Comparison of ENCODE assay signal across 14 mouse cellular contexts in the genomic region with DNA sequence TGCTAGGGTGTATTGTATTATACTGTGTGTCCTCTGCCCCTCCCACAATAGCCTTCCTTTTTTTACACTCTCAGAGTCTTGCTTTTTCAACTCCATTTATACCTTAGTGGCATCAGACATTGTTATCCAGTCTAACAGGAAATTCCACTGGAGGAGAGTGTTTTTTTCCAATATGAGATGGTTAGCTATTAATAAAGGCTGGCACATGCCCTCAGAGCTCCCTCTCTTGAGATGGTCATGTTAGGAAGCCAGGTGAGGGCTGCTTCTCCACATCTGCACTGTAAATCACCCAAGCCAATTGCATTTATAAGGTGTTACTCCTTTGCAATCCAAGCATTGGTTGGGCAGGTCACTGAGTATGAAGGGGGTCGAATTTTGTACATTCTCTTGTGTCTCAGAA.
"Had no signal": no experiment of that assay in that cellular context is flagged by ENCODE, and none has a peak within 500 bp of the region (broad histone marks: within the 10 kb centered on the region; RNA-seq: fewer than 3 reads in every experiment).

No protein-coding gene starts in this region.

- H3K36me3 ChIP-seq: hindbrain, embryonic 12.5 days; limb, embryonic 12.5 days; midbrain, embryonic 10.5 days; neural tube, embryonic 13.5 days had no signal

- H3K4me3 ChIP-seq: hindbrain, embryonic 12.5 days; limb, embryonic 12.5 days; midbrain, embryonic 10.5 days; neural tube, embryonic 13.5 days had no signal

- H3K27me3 ChIP-seq: hindbrain, embryonic 12.5 days had no signal

- H3K9me3 ChIP-seq: hindbrain, embryonic 12.5 days; limb, embryonic 12.5 days; midbrain, embryonic 10.5 days; neural tube, embryonic 13.5 days had no signal

- H3K27ac ChIP-seq: hindbrain, embryonic 12.5 days; limb, embryonic 12.5 days; liver, embryonic 14.5 days; midbrain, embryonic 10.5 days; neural tube, embryonic 13.5 days had no signal

- H3K9ac ChIP-seq: hindbrain, embryonic 12.5 days; limb, embryonic 12.5 days; liver, embryonic 14.5 days; neural tube, embryonic 13.5 days had no signal

- H3K4me2 ChIP-seq: hindbrain, embryonic 12.5 days; limb, embryonic 12.5 days; neural tube, embryonic 13.5 days had no signal

- ATAC-seq: hindbrain, embryonic 16.5 days; inflammation-experienced regulatory T-cells, adult 6 months; midbrain, embryonic 16.5 days had no signal

- DNase-seq: layer of hippocampus, adult 9-11 months; layer of hippocampus, postnatal 36 days; retina, postnatal 1 day; right cerebral cortex, postnatal 4 days; spleen, adult 18-20 months; thymus, postnatal 36 days had no signal
